ENCODE assay signal across 8 mouse cellular contexts in genomic region chr11:102283922-102284321, GRCm38 (mm10). TPM values are rescaled to one million over a fixed set of nuclear protein-coding genes. Genes with fewer than 3 reads are reported as not detected.
A peak's percentile ranks its signal among the peaks of the same experiment; 100 is the strongest.
DNase-seq lines count a peak whose midpoint lies in the region; ATAC-seq and TF ChIP-seq lines count a peak whose summit lies in the region.

No protein-coding gene starts in this region.

- H3K9me3 ChIP-seq in liver, embryonic 12.5 days (replicated peaks): no peaks in the 10 kb centered on the region
- H3K9me3 ChIP-seq in stomach, postnatal 0 days (ENCODE audit: control insufficient read depth, low read length): no peaks in the 10 kb centered on the region

- H3K27me3 ChIP-seq in testis, adult 2 months (ENCODE audit: control insufficient read depth, insufficient read depth, low read length): no peaks in the 10 kb centered on the region
- no peaks in the 10 kb centered on the region for H3K27me3 ChIP-seq in liver, embryonic 12.5 days (replicated peaks)
- H3K27me3 ChIP-seq in stomach, postnatal 0 days (ENCODE audit: control insufficient read depth, insufficient read depth, low read length): no peaks in the 10 kb centered on the region

- peak overlapping the region; percentile 47 for H3K9ac ChIP-seq in liver, embryonic 12.5 days
- no peak overlapping the region for H3K9ac ChIP-seq in stomach, postnatal 0 days (ENCODE audit: low read length)

- H3K4me1 ChIP-seq in testis, adult 2 months (ENCODE audit: control insufficient read depth, insufficient read depth, low read length): no peaks in the 10 kb centered on the region; the same call in 1 of the 2 replicates
- peaks cover 41% of the 10 kb centered on the region for H3K4me1 ChIP-seq in liver, embryonic 12.5 days
- H3K4me1 ChIP-seq in stomach, postnatal 0 days (replicated peaks; ENCODE audit: control insufficient read depth, insufficient read depth): no peaks in the 10 kb centered on the region

- H3K4me2 ChIP-seq in liver, embryonic 12.5 days: peak overlapping the region; percentile 82
- H3K4me2 ChIP-seq in stomach, postnatal 0 days (replicated peaks; ENCODE audit: low read depth): peak overlapping the region; percentile 42

- DNase-seq in gastrocnemius, adult 2 months: no peak
- no peak for DNase-seq in gastrocnemius, postnatal 36 days
- no peak for DNase-seq in testis, postnatal 10 days (ENCODE audit: low spot score)
- DNase-seq in stomach, postnatal 0 days (ENCODE audit: low spot score): no peak
- DNase-seq in right cerebral cortex, postnatal 10 days (ENCODE audit: low spot score in 2 of 2): no peak
- DNase-seq in thymus, postnatal 36 days: no peak

- H3K4me3 ChIP-seq in gastrocnemius, adult 2 months: peak overlapping the region; percentile 91
- H3K4me3 ChIP-seq in testis, adult 2 months (ENCODE audit: control insufficient read depth, low read depth, low read length): peak overlapping the region; percentile 99
- peak overlapping the region; percentile 71 for H3K4me3 ChIP-seq in liver, embryonic 12.5 days
- H3K4me3 ChIP-seq in stomach, postnatal 0 days (ENCODE audit: low read depth, low read length): no peak overlapping the region

- no peak for TF ChIP-seq EP300 in stomach, postnatal 0 days (optimal IDR thresholded peaks at IDR 0.05)

- no peak for ATAC-seq in liver, embryonic 12.5 days
- ATAC-seq in stomach, postnatal 0 days (ENCODE audit: low FRiP score, low TSS enrichment): no peak

- intact Hi-C loops in gastrocnemius, adult 2 months (cut with DNase I): no loop called here
- intact Hi-C loops in gastrocnemius, postnatal 36 days (cut with DNase I): no loop called here

- H3K36me3 ChIP-seq in testis, adult 2 months (ENCODE audit: control insufficient read depth, insufficient read depth, low read length): no peaks in the 10 kb centered on the region
- H3K36me3 ChIP-seq in liver, embryonic 12.5 days: peaks cover 19% of the 10 kb centered on the region
- peaks cover 7% of the 10 kb centered on the region for H3K36me3 ChIP-seq in stomach, postnatal 0 days (ENCODE audit: control insufficient read depth, insufficient read depth, low read length)

- H3K27ac ChIP-seq in gastrocnemius, adult 2 months: peak overlapping the region; percentile 86
- H3K27ac ChIP-seq in testis, adult 2 months (ENCODE audit: control insufficient read depth, insufficient read depth, low read depth, low read length): no peak overlapping the region
- peak overlapping the region; percentile 79 for H3K27ac ChIP-seq in liver, embryonic 12.5 days
- H3K27ac ChIP-seq in stomach, postnatal 0 days (replicated peaks): 0 out of 2 replicates have a peak overlapping the region, but pooled peaks have one; percentile 65

- no peak for TF ChIP-seq POLR2A in testis, adult 2 months (IDR thresholded peaks at IDR 0.05; ENCODE audit: control insufficient read depth, low read depth, low read length)

- no peak for TF ChIP-seq CTCF in gastrocnemius, adult 2 months (IDR thresholded peaks at IDR 0.05)
- TF ChIP-seq CTCF in testis, adult 2 months (IDR thresholded peaks at IDR 0.05; ENCODE audit: control insufficient read depth, insufficient read depth, insufficient replicate concordance, low read depth, low read length): no peak
- TF ChIP-seq CTCF in stomach, postnatal 0 days (IDR thresholded peaks at IDR 0.05; ENCODE audit: low read depth): peak; percentile 27; the same call in 1 of the 2 replicates

- whole genome bisulfite sequencing in liver, embryonic 12.5 days (ENCODE audit: insufficient replicate concordance): 72% methylated on average over 6 of the region's 6 CpGs
- WGBS in stomach, postnatal 0 days: 93% methylated on average over 6 of the region's 6 CpGs

RNA-seq across cellular contexts. Expression of gene Tmub2, which starts 0.8 kb away (rescaled TPM):
- 10 to 100 TPM; 13.9 to 15.7 TPM for total RNA-seq in gastrocnemius, adult 2 months (2021)
- 10 to 100 TPM; 12.7 to 13.5 TPM for total RNA-seq in gastrocnemius, postnatal 36 days (2021)
- 32.6 and 35.2 TPM in 2 replicates for polyA plus RNA-seq in testis, adult 2 months (2012; rRNA removed)
- 28.4 and 28.9 TPM in 2 replicates for polyA plus RNA-seq in liver, embryonic 12.5 days (2016; fragmentation: Nextera tagmentation; extraction: Ambion mirVana)
- polyA plus RNA-seq in stomach, postnatal 0 days (2015; fragmentation: Nextera tagmentation; extraction: Ambion mirVana): 30.3 and 31.3 TPM in 2 replicates

RNA-seq across cellular contexts. Expression of gene Atxn7l3, which starts 12.5 kb away (rescaled TPM):
- 10 to 100 TPM; 12.0 to 12.6 TPM for total RNA-seq in gastrocnemius, adult 2 months (2021)
- 10 to 100 TPM; 11.4 to 11.9 TPM for total RNA-seq in gastrocnemius, postnatal 36 days (2021)
- 16.8 and 17.8 TPM in 2 replicates for polyA plus RNA-seq in testis, adult 2 months (2012; rRNA removed)
- polyA plus RNA-seq in liver, embryonic 12.5 days (2016; fragmentation: Nextera tagmentation; extraction: Ambion mirVana): 7.3 and 7.5 TPM in 2 replicates
- polyA plus RNA-seq in stomach, postnatal 0 days (2015; fragmentation: Nextera tagmentation; extraction: Ambion mirVana): 6.9 and 7.3 TPM in 2 replicates

RNA-seq across cellular contexts. Expression of gene Asb16, which starts 15.4 kb away (rescaled TPM):
- total RNA-seq in gastrocnemius, adult 2 months (2021): 10 to 100 TPM; 78.2 to 80.4 TPM
- total RNA-seq in gastrocnemius, postnatal 36 days (2021): 10 to 100 TPM; 76.7 to 88.7 TPM
- 0.10 and 0.11 TPM in 2 replicates for polyA plus RNA-seq in testis, adult 2 months (2012; rRNA removed)
- 0.05 TPM in 1 of 2 replicates, not detected in the other for polyA plus RNA-seq in liver, embryonic 12.5 days (2016; fragmentation: Nextera tagmentation; extraction: Ambion mirVana)
- polyA plus RNA-seq in stomach, postnatal 0 days (2015; fragmentation: Nextera tagmentation; extraction: Ambion mirVana): 0.04 TPM in 1 of 2 replicates, not detected in the other

RNA-seq across cellular contexts. Expression of gene BC030867, which starts 35.2 kb away (rescaled TPM):
- total RNA-seq in gastrocnemius, adult 2 months (2021): not detected
- total RNA-seq in gastrocnemius, postnatal 36 days (2021): not detected
- polyA plus RNA-seq in testis, adult 2 months (2012; rRNA removed): 31.8 and 48.5 TPM in 2 replicates
- polyA plus RNA-seq in liver, embryonic 12.5 days (2016; fragmentation: Nextera tagmentation; extraction: Ambion mirVana): 19.5 and 19.7 TPM in 2 replicates
- polyA plus RNA-seq in stomach, postnatal 0 days (2015; fragmentation: Nextera tagmentation; extraction: Ambion mirVana): 2.2 and 2.7 TPM in 2 replicates

RNA-seq across cellular contexts. Expression of gene Ubtf, which starts 35.6 kb away (rescaled TPM):
- 10 to 100 TPM; 37.8 to 40.4 TPM for total RNA-seq in gastrocnemius, adult 2 months (2021)
- total RNA-seq in gastrocnemius, postnatal 36 days (2021): 10 to 100 TPM; 29.1 to 37.7 TPM
- 8.6 and 8.9 TPM in 2 replicates for polyA plus RNA-seq in testis, adult 2 months (2012; rRNA removed)
- polyA plus RNA-seq in liver, embryonic 12.5 days (2016; fragmentation: Nextera tagmentation; extraction: Ambion mirVana): 97.2 and 98.8 TPM in 2 replicates
- polyA plus RNA-seq in stomach, postnatal 0 days (2015; fragmentation: Nextera tagmentation; extraction: Ambion mirVana): 46.6 and 46.7 TPM in 2 replicates
